12 mouse cellular contexts compared by ENCODE assay signal in genomic region chr10:17299600-17299999, GRCm38 (mm10).
DNase-seq lines count a peak whose midpoint lies in the region; ATAC-seq and TF ChIP-seq lines count a peak whose summit lies in the region.
"Had no signal": no experiment of that assay in that cellular context is flagged by ENCODE, and none has a peak within 500 bp of the region (broad histone marks: within the 10 kb centered on the region; RNA-seq: fewer than 3 reads in every experiment).

No protein-coding gene starts in this region.

- no peak for ATAC-seq in hindbrain, postnatal 0 days
- no peak for ATAC-seq in heart, embryonic 12.5 days (ENCODE audit: insufficient number of reproducible peaks, low FRiP score)
- ATAC-seq in midbrain, embryonic 15.5 days (replicated peaks) = no peak
- ATAC-seq in hindbrain, embryonic 12.5 days (ENCODE audit: low FRiP score) = no peak

- DNase-seq in hindbrain, embryonic 10.5 days (ENCODE audit: low spot score) = peak; percentile 6
- DNase-seq in hindbrain, postnatal 0 days (ENCODE audit: low spot score) = no peak
- DNase-seq in kidney, adult 2 months = peak; percentile 91
- DNase-seq in yolk sac, embryonic 10.5 days (ENCODE audit: low spot score) = peak; percentile 14
- no peak for DNase-seq in right cerebral cortex, postnatal 10 days (ENCODE audit: low spot score in 2 of 2)
- DNase-seq: cerebellum, postnatal 14 days; gastrocnemius, postnatal 14 days; lung, adult 18-20 months had no signal

- H3K4me1 ChIP-seq in hindbrain, embryonic 10.5 days (replicated peaks) = peaks cover 5% of the 10 kb centered on the region; the same call in 1 of the 2 replicates
- no peaks in the 10 kb centered on the region for H3K4me1 ChIP-seq in hindbrain, postnatal 0 days (ENCODE audit: insufficient read depth, low read length)
- H3K4me1 ChIP-seq in heart, embryonic 12.5 days (replicated peaks) = peaks cover 9% of the 10 kb centered on the region; the same call in 1 of the 2 replicates
- peaks cover 6% of the 10 kb centered on the region; the same call in 1 of the 2 replicates for H3K4me1 ChIP-seq in kidney, adult 2 months (ENCODE audit: control insufficient read depth, insufficient read depth, low read length)
- no peaks in the 10 kb centered on the region for H3K4me1 ChIP-seq in midbrain, embryonic 15.5 days
- H3K4me1 ChIP-seq in hindbrain, embryonic 12.5 days = no peaks in the 10 kb centered on the region
- H3K4me1 ChIP-seq: midbrain, embryonic 10.5 days had no signal

- no peaks in the 10 kb centered on the region for H3K9me3 ChIP-seq in hindbrain, embryonic 10.5 days
- H3K9me3 ChIP-seq in hindbrain, postnatal 0 days (ENCODE audit: low read length) = no peaks in the 10 kb centered on the region
- H3K9me3 ChIP-seq in heart, embryonic 12.5 days (replicated peaks) = no peaks in the 10 kb centered on the region
- no peaks in the 10 kb centered on the region for H3K9me3 ChIP-seq in midbrain, embryonic 15.5 days
- H3K9me3 ChIP-seq in hindbrain, embryonic 12.5 days (replicated peaks) = no peaks in the 10 kb centered on the region
- H3K9me3 ChIP-seq: midbrain, embryonic 10.5 days had no signal

- 0 out of 2 replicates have a peak overlapping the region, but pooled peaks have one; percentile 29 for H3K27ac ChIP-seq in hindbrain, embryonic 10.5 days
- H3K27ac ChIP-seq in hindbrain, postnatal 0 days = no peak overlapping the region
- H3K27ac ChIP-seq in heart, embryonic 12.5 days (ENCODE audit: poor library complexity, severe bottlenecking) = peak overlapping the region; percentile 26
- peak overlapping the region; percentile 96 for H3K27ac ChIP-seq in kidney, adult 2 months (ENCODE audit: insufficient read depth, low read depth, low read length)
- H3K27ac ChIP-seq in midbrain, embryonic 15.5 days = no peak overlapping the region
- no peak overlapping the region for H3K27ac ChIP-seq in hindbrain, embryonic 12.5 days
- H3K27ac ChIP-seq: midbrain, embryonic 10.5 days had no signal

- no peak for TF ChIP-seq POLR2A in kidney, adult 2 months (IDR thresholded peaks at IDR 0.05; ENCODE audit: low read depth, low read length)

- H3K4me2 ChIP-seq in hindbrain, postnatal 0 days (ENCODE audit: low read depth, low read length) = no peak overlapping the region
- H3K4me2 ChIP-seq in heart, embryonic 12.5 days = peak overlapping the region; percentile 34
- no peak overlapping the region for H3K4me2 ChIP-seq in midbrain, embryonic 15.5 days
- H3K4me2 ChIP-seq in hindbrain, embryonic 12.5 days (replicated peaks) = no peak overlapping the region

- TF ChIP-seq CTCF in hindbrain, postnatal 0 days (IDR thresholded peaks at IDR 0.05; ENCODE audit: low read depth) = no peak
- no peak for TF ChIP-seq CTCF in kidney, adult 2 months (conservative IDR thresholded peaks at IDR 0.05; ENCODE audit: insufficient read depth, insufficient read length, low read depth, low read length)

- no peaks in the 10 kb centered on the region for H3K27me3 ChIP-seq in hindbrain, embryonic 10.5 days (ENCODE audit: insufficient read depth, poor library complexity, severe bottlenecking)
- no peaks in the 10 kb centered on the region for H3K27me3 ChIP-seq in hindbrain, postnatal 0 days (ENCODE audit: insufficient read depth, low read length)
- no peaks in the 10 kb centered on the region for H3K27me3 ChIP-seq in heart, embryonic 12.5 days (replicated peaks)
- H3K27me3 ChIP-seq in kidney, adult 2 months (replicated peaks; ENCODE audit: control insufficient read depth, insufficient read depth, low read length) = no peaks in the 10 kb centered on the region
- H3K27me3 ChIP-seq in midbrain, embryonic 15.5 days (replicated peaks) = no peaks in the 10 kb centered on the region
- H3K27me3 ChIP-seq in hindbrain, embryonic 12.5 days = no peaks in the 10 kb centered on the region

- H3K9ac ChIP-seq in hindbrain, postnatal 0 days (replicated peaks; ENCODE audit: low read length) = no peak overlapping the region
- no peak overlapping the region for H3K9ac ChIP-seq in heart, embryonic 12.5 days
- no peak overlapping the region for H3K9ac ChIP-seq in midbrain, embryonic 15.5 days
- no peak overlapping the region for H3K9ac ChIP-seq in hindbrain, embryonic 12.5 days

- H3K36me3 ChIP-seq in hindbrain, embryonic 10.5 days = no peaks in the 10 kb centered on the region
- no peaks in the 10 kb centered on the region for H3K36me3 ChIP-seq in hindbrain, postnatal 0 days (ENCODE audit: insufficient read depth, low read length)
- no peaks in the 10 kb centered on the region for H3K36me3 ChIP-seq in heart, embryonic 12.5 days
- no peaks in the 10 kb centered on the region for H3K36me3 ChIP-seq in kidney, adult 2 months (ENCODE audit: control insufficient read depth, insufficient read depth, low read length)
- no peaks in the 10 kb centered on the region for H3K36me3 ChIP-seq in midbrain, embryonic 15.5 days (replicated peaks)
- no peaks in the 10 kb centered on the region for H3K36me3 ChIP-seq in hindbrain, embryonic 12.5 days
- H3K36me3 ChIP-seq: midbrain, embryonic 10.5 days had no signal

- WGBS in hindbrain, embryonic 10.5 days = 42% methylated on average over 6 of the region's 6 CpGs
- 34% methylated on average over 6 of the region's 6 CpGs for WGBS in hindbrain, postnatal 0 days
- WGBS in heart, embryonic 12.5 days = 22% methylated on average over 6 of the region's 6 CpGs
- 14% methylated on average over 6 of the region's 6 CpGs for WGBS in kidney, adult 2 months
- 38% methylated on average over 6 of the region's 6 CpGs for WGBS in midbrain, embryonic 15.5 days
- WGBS in hindbrain, embryonic 12.5 days = 32% methylated on average over 6 of the region's 6 CpGs

- no peak overlapping the region for H3K4me3 ChIP-seq in hindbrain, embryonic 10.5 days
- no peak overlapping the region for H3K4me3 ChIP-seq in hindbrain, postnatal 0 days (ENCODE audit: low read length)
- H3K4me3 ChIP-seq in heart, embryonic 12.5 days = no peak overlapping the region
- H3K4me3 ChIP-seq in kidney, adult 2 months (ENCODE audit: insufficient read depth, low read depth, low read length) = no peak overlapping the region
- no peak overlapping the region for H3K4me3 ChIP-seq in midbrain, embryonic 15.5 days
- no peak overlapping the region for H3K4me3 ChIP-seq in hindbrain, embryonic 12.5 days
- H3K4me3 ChIP-seq: midbrain, embryonic 10.5 days had no signal

Comparison
In these comparisons a context has a peak if more than half of its experiments do, and no peak if none do; other contexts are left out.
1. DNase-seq: peak in hindbrain, embryonic 10.5 days (single experiment), kidney, adult 2 months (single experiment) and yolk sac, embryonic 10.5 days (single experiment); none in hindbrain, postnatal 0 days (single experiment) and right cerebral cortex, postnatal 10 days (0 of 2).
2. H3K27ac ChIP-seq: peak in hindbrain, embryonic 10.5 days (single experiment), heart, embryonic 12.5 days (single experiment) and kidney, adult 2 months (single experiment); none in hindbrain, postnatal 0 days (single experiment), midbrain, embryonic 15.5 days (single experiment) and hindbrain, embryonic 12.5 days (single experiment).